ENCODE assay signal across 8 mouse cellular contexts in genomic region chr1:193698603-193699266, GRCm38 (mm10).
DNase-seq lines count a peak whose midpoint lies in the region; ATAC-seq and TF ChIP-seq lines count a peak whose summit lies in the region.

No protein-coding gene starts in this region.

- no peak overlapping the region for H3K4me2 ChIP-seq in liver, embryonic 12.5 days
- no peak overlapping the region for H3K4me2 ChIP-seq in kidney, embryonic 14.5 days (replicated peaks; ENCODE audit: low read depth, low read length)
- H3K4me2 ChIP-seq in limb, embryonic 11.5 days (ENCODE audit: low read depth, severe bottlenecking), result no peak overlapping the region
- H3K4me2 ChIP-seq in midbrain, postnatal 0 days (ENCODE audit: low read depth, low read length, poor library complexity, severe bottlenecking), result no peak overlapping the region

- H3K27ac ChIP-seq in liver, embryonic 12.5 days, result no peak overlapping the region
- no peak overlapping the region for H3K27ac ChIP-seq in kidney, embryonic 14.5 days (ENCODE audit: low read depth, low read length)
- H3K27ac ChIP-seq in limb, embryonic 11.5 days (replicated peaks; ENCODE audit: low read depth, low read length), result no peak overlapping the region
- no peak overlapping the region for H3K27ac ChIP-seq in midbrain, postnatal 0 days (ENCODE audit: low read depth, low read length)

- H3K9ac ChIP-seq in liver, embryonic 12.5 days, result no peak overlapping the region
- H3K9ac ChIP-seq in kidney, embryonic 14.5 days (ENCODE audit: low read depth, low read length), result no peak overlapping the region
- H3K9ac ChIP-seq in limb, embryonic 11.5 days (ENCODE audit: low read length), result no peak overlapping the region
- H3K9ac ChIP-seq in midbrain, postnatal 0 days (replicated peaks; ENCODE audit: low read length, poor library complexity, severe bottlenecking), result no peak overlapping the region

- intact Hi-C loops in gastrocnemius, postnatal 36 days (cut with DNase I), result loop anchor here (1.0 kb wide), 1 partner anchor 525 kb away; no protein-coding TSS in a partner anchor

- 0 out of 2 replicates have a peak, but pooled peaks cover 2% of the 10 kb centered on the region for H3K27me3 ChIP-seq in liver, embryonic 12.5 days (replicated peaks)
- no peaks in the 10 kb centered on the region for H3K27me3 ChIP-seq in kidney, embryonic 14.5 days (ENCODE audit: control insufficient read depth, insufficient read depth, low read length)
- H3K27me3 ChIP-seq in limb, embryonic 11.5 days (ENCODE audit: control insufficient read depth, insufficient read depth, low read length), result no peaks in the 10 kb centered on the region
- H3K27me3 ChIP-seq in midbrain, postnatal 0 days (ENCODE audit: insufficient read depth, low read length), result no peaks in the 10 kb centered on the region; the same call in none of the 2 replicates
- no peaks in the 10 kb centered on the region for H3K27me3 ChIP-seq in splenic B cell, adult 2 months (ENCODE audit: control insufficient read depth, insufficient read depth, low read length, poor library complexity, severe bottlenecking)

- TF ChIP-seq CTCF in midbrain, postnatal 0 days (IDR thresholded peaks at IDR 0.05), result peak; percentile 99

- no peak for ATAC-seq in liver, embryonic 12.5 days
- ATAC-seq in kidney, embryonic 14.5 days (ENCODE audit: low FRiP score, low TSS enrichment), result peak; percentile 78
- ATAC-seq in limb, embryonic 11.5 days (ENCODE audit: insufficient number of reproducible peaks, low FRiP score, low TSS enrichment, low read depth), result peak; percentile 35
- peak; percentile 70; the same call in 1 of the 2 replicates for ATAC-seq in midbrain, postnatal 0 days (ENCODE audit: low FRiP score)

- H3K36me3 ChIP-seq in liver, embryonic 12.5 days, result no peaks in the 10 kb centered on the region
- no peaks in the 10 kb centered on the region for H3K36me3 ChIP-seq in kidney, embryonic 14.5 days (ENCODE audit: control insufficient read depth, insufficient read depth, low read length)
- no peaks in the 10 kb centered on the region for H3K36me3 ChIP-seq in limb, embryonic 11.5 days (ENCODE audit: control insufficient read depth, insufficient read depth, low read length)
- H3K36me3 ChIP-seq in midbrain, postnatal 0 days (ENCODE audit: insufficient read depth, low read length), result no peaks in the 10 kb centered on the region
- no peaks in the 10 kb centered on the region for H3K36me3 ChIP-seq in splenic B cell, adult 2 months (ENCODE audit: control insufficient read depth, insufficient read depth, low read length, poor library complexity, severe bottlenecking)

- H3K4me1 ChIP-seq in liver, embryonic 12.5 days, result no peaks in the 10 kb centered on the region
- H3K4me1 ChIP-seq in kidney, embryonic 14.5 days (ENCODE audit: control insufficient read depth, insufficient read depth, low read length), result 0 out of 2 replicates have a peak, but pooled peaks cover 7% of the 10 kb centered on the region
- 0 out of 2 replicates have a peak, but pooled peaks cover 2% of the 10 kb centered on the region for H3K4me1 ChIP-seq in limb, embryonic 11.5 days (ENCODE audit: control insufficient read depth, insufficient read depth, low read length)
- no peaks in the 10 kb centered on the region for H3K4me1 ChIP-seq in midbrain, postnatal 0 days (ENCODE audit: insufficient read depth, low read length)

- WGBS in liver, embryonic 12.5 days (ENCODE audit: insufficient replicate concordance), result 21% methylated on average over 7 of the region's 7 CpGs
- WGBS in kidney, embryonic 14.5 days, result 4% methylated on average over 7 of the region's 7 CpGs
- WGBS in limb, embryonic 11.5 days, result 7% methylated on average over 7 of the region's 7 CpGs
- WGBS in midbrain, postnatal 0 days, result 7% methylated on average over 7 of the region's 7 CpGs

- H3K4me3 ChIP-seq in liver, embryonic 12.5 days, result no peak overlapping the region
- no peak overlapping the region for H3K4me3 ChIP-seq in kidney, embryonic 14.5 days (ENCODE audit: low read length)
- H3K4me3 ChIP-seq in limb, embryonic 11.5 days (ENCODE audit: low read depth, low read length), result no peak overlapping the region
- H3K4me3 ChIP-seq in midbrain, postnatal 0 days (ENCODE audit: low read depth, low read length), result no peak overlapping the region

- no peaks in the 10 kb centered on the region for H3K9me3 ChIP-seq in liver, embryonic 12.5 days (replicated peaks)
- H3K9me3 ChIP-seq in kidney, embryonic 14.5 days (ENCODE audit: control insufficient read depth, low read length), result no peaks in the 10 kb centered on the region; the same call in 1 of the 2 replicates
- H3K9me3 ChIP-seq in limb, embryonic 11.5 days (ENCODE audit: control insufficient read depth, low read length), result no peaks in the 10 kb centered on the region
- no peaks in the 10 kb centered on the region for H3K9me3 ChIP-seq in midbrain, postnatal 0 days (ENCODE audit: low read length)

- peak; percentile 64 for DNase-seq in liver
- DNase-seq in embryo, embryonic 11.5 days (ENCODE audit: low read depth, low spot score), result peak; percentile 74
- peak; percentile 49 to 51 for DNase-seq in gastrocnemius, postnatal 36 days
- peak; percentile 88 for DNase-seq in limb, embryonic 11.5 days (ENCODE audit: low spot score)
- DNase-seq in midbrain, postnatal 0 days (ENCODE audit: low spot score), result peak; percentile 89
- DNase-seq in splenic B cell, adult 2 months (ENCODE audit: low read depth, low spot score), result peak; percentile 13

Comparison
In these comparisons a context has a peak if more than half of its experiments do, and no peak if none do; other contexts are left out.
1. DNase-seq: peak in every context shown above with its lines; median percentile 89 in midbrain, postnatal 0 days; 88 in limb, embryonic 11.5 days; 74 in embryo, embryonic 11.5 days; 64 in liver; 50 in gastrocnemius, postnatal 36 days; 13 in splenic B cell, adult 2 months.